Mouse (Mus musculus): ENCODE measurements around the gene Dhodh. TPM values are rescaled to one million over a fixed set of nuclear protein-coding genes. Genes with fewer than 3 reads are reported as not detected.

Dhodh gene
- polyA plus RNA-seq, 1 experiment from 2014 or later = 33.7 TPM

DNA sequence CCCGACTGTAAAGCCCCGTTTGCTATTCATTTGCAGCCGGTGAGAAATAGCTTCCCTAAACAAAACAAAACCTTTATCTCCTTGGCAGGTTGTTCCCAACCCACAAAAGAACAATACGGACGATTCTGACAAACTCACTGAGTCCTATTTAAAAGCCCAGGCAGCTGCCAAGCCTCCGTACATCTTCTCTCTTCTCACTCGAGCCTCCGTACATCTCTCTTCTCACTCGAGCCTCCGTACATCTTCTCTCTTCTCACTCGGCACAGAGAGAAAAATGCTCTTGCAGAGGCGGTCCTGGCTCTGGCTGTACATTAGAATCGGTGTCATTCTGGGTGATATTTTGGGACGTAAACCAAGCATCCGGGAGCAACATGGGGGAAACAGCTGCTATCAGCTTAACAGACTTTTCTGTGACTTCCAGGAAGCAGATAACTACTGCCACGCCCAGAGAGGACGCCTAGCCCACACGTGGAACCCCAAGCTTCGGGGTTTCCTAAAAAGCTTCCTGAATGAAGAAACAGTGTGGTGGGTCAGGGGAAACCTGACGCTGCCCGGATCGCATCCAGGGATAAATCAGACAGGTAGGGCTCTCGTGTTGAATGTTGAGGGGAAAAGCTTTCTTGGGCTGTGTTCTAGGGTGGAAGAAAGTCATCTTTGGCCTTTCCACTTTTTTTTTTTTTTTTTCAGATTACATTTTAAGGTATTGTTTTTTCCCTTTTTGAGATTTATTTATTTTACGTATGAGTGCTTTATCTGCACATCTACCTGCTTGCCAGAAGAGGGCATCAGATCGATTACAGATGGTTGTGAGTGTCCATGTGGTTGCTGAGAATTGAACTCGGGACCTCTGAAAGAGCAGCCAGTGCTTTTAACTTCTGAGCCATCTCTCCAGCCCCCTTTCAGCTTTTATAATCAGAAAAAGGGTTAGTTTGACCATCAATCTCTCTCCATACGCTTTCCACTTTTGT, 6.1 kb upstream of the Dhodh start, which contains the start of gene Pkd1l3:
Pkd1l3 (plus strand) TSS at position 275 of the 968 bp plus-strand sequence.
- peak within 1 kb of the TSS; percentile 14; the same call in 1 of the 2 replicates for H3K4me2 ChIP-seq
- 65% methylated on average over 27 of the region's 27 CpGs for WGBS
- no peak within 1 kb of the TSS for H3K27ac ChIP-seq
- H3K27me3 ChIP-seq = peaks cover 3% of the 10 kb centered on the region; the same call in 1 of the 2 replicates
- H3K4me1 ChIP-seq = no peaks in the 10 kb centered on the region; the same call in 1 of the 2 replicates
- H3K4me3 ChIP-seq = no peak within 1 kb of the TSS
- no peaks in the 10 kb centered on the region for H3K36me3 ChIP-seq (ENCODE audit: poor library complexity, severe bottlenecking)
- H3K9ac ChIP-seq = no peak within 1 kb of the TSS
- no peak for ATAC-seq
- no peaks in the 10 kb centered on the region for H3K9me3 ChIP-seq (replicated peaks)

DNA sequence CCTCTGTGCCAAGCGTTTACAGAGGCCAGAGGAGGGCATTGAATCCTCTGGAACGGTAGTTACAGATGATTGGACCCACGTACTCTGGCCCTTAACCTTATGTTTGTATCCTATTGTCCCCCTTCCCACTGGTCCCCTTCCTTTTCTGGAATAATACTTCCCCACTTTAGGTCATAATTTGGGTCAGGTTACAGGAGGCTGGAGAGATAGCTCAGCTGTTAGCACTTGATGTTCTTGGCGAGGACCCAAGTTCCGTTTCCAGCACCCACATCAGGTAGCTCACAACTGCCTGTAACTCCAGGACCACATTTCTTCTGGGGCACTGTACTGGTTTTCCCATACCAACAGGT, 655 bp upstream of the Dhodh start:
- WGBS = 22% methylated on average over 5 of the region's 5 CpGs
- peaks cover 3% of the 10 kb centered on the region; the same call in 1 of the 2 replicates for H3K27me3 ChIP-seq
- peak overlapping the region; percentile 81 for H3K4me2 ChIP-seq
- no peak for ATAC-seq
- peak overlapping the region; percentile 86 for H3K9ac ChIP-seq
- H3K27ac ChIP-seq = peak overlapping the region; percentile 98
- peaks cover 14% of the 10 kb centered on the region for H3K4me1 ChIP-seq
- H3K9me3 ChIP-seq (replicated peaks) = no peaks in the 10 kb centered on the region
- H3K36me3 ChIP-seq (ENCODE audit: poor library complexity, severe bottlenecking) = peaks cover 9% of the 10 kb centered on the region
- peak overlapping the region; percentile 60 for H3K4me3 ChIP-seq

DNA sequence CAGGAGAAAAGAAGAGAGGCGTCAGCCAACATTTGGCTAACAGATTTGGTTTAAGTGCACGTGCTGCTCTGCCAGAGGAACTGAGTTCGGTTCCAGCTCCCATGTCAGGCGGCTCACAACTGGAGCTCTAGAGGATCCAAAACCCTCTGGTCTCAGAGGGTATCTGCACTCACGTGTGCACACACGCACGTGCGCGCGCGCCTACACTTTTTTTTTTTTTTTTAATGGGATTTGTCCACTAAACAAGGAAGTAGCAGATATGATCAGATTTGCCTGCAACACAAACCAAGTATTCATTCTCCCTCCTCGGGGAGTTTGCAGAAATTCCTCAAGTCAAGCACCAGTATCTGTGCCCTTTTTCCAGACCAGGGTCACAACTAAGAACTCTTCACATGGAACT, 823 bp downstream of the Dhodh start:
- Histone ChIP-seq H3K4me1 (peaks cover 14% of the 10 kb centered on the region), H3K9me3 (replicated peaks) (no peaks in the 10 kb centered on the region), H3K27me3 (peaks cover 3% of the 10 kb centered on the region; the same call in 1 of the 2 replicates), H3K4me2 (peak overlapping the region; percentile 81), H3K4me3 (peak overlapping the region; percentile 60), H3K9ac (peak overlapping the region; percentile 86), H3K36me3 (ENCODE audit: poor library complexity, severe bottlenecking) (peaks cover 24% of the 10 kb centered on the region), H3K27ac (peak overlapping the region; percentile 98; the same call in 1 of the 2 replicates)
- 11% methylated on average over 12 of the region's 12 CpGs for WGBS
- no peak for ATAC-seq

- Histone ChIP-seq H3K27ac (no peak overlapping the region), H3K9me3 (replicated peaks) (no peaks in the 10 kb centered on the region), H3K9ac (no peak overlapping the region), H3K27me3 (peaks cover 3% of the 10 kb centered on the region; the same call in 1 of the 2 replicates), H3K4me2 (no peak overlapping the region), H3K4me3 (no peak overlapping the region), H3K4me1 (peaks cover 14% of the 10 kb centered on the region), H3K36me3 (ENCODE audit: poor library complexity, severe bottlenecking) (peaks cover 32% of the 10 kb centered on the region)
- 87% methylated on average over 2 of the region's 2 CpGs for WGBS
- ATAC-seq = no peak
Measured at GRCm38 (mm10) chr8:109606725-109607124, 1.7 kb downstream of the Dhodh start.

GRCm38 (mm10) chr8:109595854-109596253, 12.6 kb downstream of the Dhodh start:
- no peak overlapping the region for H3K9ac ChIP-seq
- no peak overlapping the region for H3K4me2 ChIP-seq
- no peak overlapping the region for H3K27ac ChIP-seq
- no peaks in the 10 kb centered on the region for H3K4me1 ChIP-seq
- no peak overlapping the region for H3K4me3 ChIP-seq
- H3K27me3 ChIP-seq = no peaks in the 10 kb centered on the region
- H3K36me3 ChIP-seq (ENCODE audit: poor library complexity, severe bottlenecking) = peaks cover 55% of the 10 kb centered on the region
- no peaks in the 10 kb centered on the region for H3K9me3 ChIP-seq (replicated peaks)
- 48% methylated on average over 8 of the region's 8 CpGs for WGBS
- peak; percentile 27; the same call in 1 of the 2 replicates for ATAC-seq

DNA sequence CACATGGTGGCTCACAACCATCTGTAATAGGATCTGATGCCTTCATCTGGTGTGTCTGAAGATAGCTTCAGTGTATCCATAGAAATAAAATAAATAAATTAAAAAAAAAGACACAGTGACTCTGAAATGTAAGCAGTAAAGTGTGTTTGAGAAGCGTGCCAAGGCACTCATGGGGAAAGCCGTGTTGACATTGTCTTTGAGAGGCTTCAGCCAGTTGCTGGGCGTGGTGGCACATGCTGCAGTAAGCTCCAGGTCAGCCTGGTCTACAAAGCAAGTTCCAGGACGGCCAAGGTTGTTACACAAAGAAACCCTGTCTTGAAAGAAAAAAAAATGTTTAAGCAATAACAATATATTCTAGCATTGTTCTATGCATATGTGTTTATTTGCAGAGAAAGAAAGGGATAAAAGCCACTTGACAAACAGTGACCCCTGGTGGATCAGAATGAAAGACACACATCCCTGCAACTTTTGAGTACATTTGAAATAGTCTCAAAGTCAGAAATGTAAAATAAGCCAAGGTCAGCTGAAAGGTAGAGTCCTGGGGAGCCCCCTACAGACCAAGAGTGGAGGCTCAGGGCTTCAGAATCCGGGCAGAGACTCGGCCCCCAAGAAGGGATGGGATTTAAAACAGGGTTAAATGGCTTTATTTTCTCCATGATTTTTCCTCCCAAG, 15.2 kb downstream of the Dhodh start:
- H3K27me3 ChIP-seq = no peaks in the 10 kb centered on the region
- ATAC-seq = no peak

GRCm38 (mm10) chr8:109592164-109592563, 16.3 kb downstream of the Dhodh start:
- H3K27me3 ChIP-seq = no peaks in the 10 kb centered on the region
- H3K27ac ChIP-seq = no peak overlapping the region
- no peak overlapping the region for H3K4me2 ChIP-seq
- no peaks in the 10 kb centered on the region for H3K4me1 ChIP-seq
- H3K9ac ChIP-seq = no peak overlapping the region
- WGBS = 91% methylated on average over 5 of the region's 5 CpGs
- ATAC-seq = no peak
- no peaks in the 10 kb centered on the region for H3K9me3 ChIP-seq (replicated peaks)
- H3K36me3 ChIP-seq (ENCODE audit: poor library complexity, severe bottlenecking) = peaks cover 38% of the 10 kb centered on the region
- H3K4me3 ChIP-seq = no peak overlapping the region

More for the DNA sequence above, 15.2 kb downstream of the Dhodh start:
- Histone ChIP-seq H3K36me3 (ENCODE audit: poor library complexity, severe bottlenecking) (peaks cover 39% of the 10 kb centered on the region), H3K4me2 (no peak overlapping the region), H3K27ac (no peak overlapping the region), H3K9ac (no peak overlapping the region), H3K9me3 (replicated peaks) (no peaks in the 10 kb centered on the region), H3K4me1 (no peaks in the 10 kb centered on the region), H3K4me3 (no peak overlapping the region)
- WGBS = 82% methylated on average over 6 of the region's 6 CpGs

DNA sequence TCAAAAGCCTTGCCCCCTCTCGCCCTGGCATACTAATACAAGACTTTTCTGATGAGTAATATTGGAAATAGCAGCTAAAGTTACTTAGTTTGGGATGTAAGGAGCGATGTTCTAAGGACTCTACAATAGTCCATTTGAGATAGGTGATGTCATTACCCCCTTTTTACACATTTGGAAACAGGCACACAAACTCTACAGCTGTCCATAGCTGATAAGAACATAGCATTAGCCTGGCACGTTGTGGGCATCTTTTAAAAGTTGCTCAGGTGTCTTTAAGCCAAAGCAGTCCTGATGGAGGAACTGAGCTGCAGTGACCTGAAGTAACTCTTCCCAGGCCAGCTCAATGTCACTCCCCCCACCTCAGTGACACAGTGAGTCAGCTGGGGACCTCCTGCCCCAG, 17.1 kb downstream of the Dhodh start:
- H3K27ac ChIP-seq = no peak overlapping the region
- no peaks in the 10 kb centered on the region for H3K4me1 ChIP-seq
- H3K36me3 ChIP-seq (ENCODE audit: poor library complexity, severe bottlenecking) = peaks cover 33% of the 10 kb centered on the region
- H3K9me3 ChIP-seq (replicated peaks) = no peaks in the 10 kb centered on the region
- no peak for ATAC-seq
- no peaks in the 10 kb centered on the region for H3K27me3 ChIP-seq
- WGBS = 89% methylated on average over 3 of the region's 3 CpGs
- no peak overlapping the region for H3K4me2 ChIP-seq
- no peak overlapping the region for H3K9ac ChIP-seq
- no peak overlapping the region for H3K4me3 ChIP-seq

- no peak for ATAC-seq
- Histone ChIP-seq H3K4me1 (no peaks in the 10 kb centered on the region), H3K36me3 (ENCODE audit: poor library complexity, severe bottlenecking) (peaks cover 33% of the 10 kb centered on the region), H3K9ac (no peak overlapping the region), H3K27me3 (no peaks in the 10 kb centered on the region), H3K4me2 (no peak overlapping the region), H3K4me3 (no peak overlapping the region), H3K27ac (no peak overlapping the region), H3K9me3 (replicated peaks) (no peaks in the 10 kb centered on the region)
- WGBS = 89% methylated on average over 9 of the region's 9 CpGs
Measured at GRCm38 (mm10) chr8:109590901-109591300, 17.6 kb downstream of the Dhodh start.

DNA sequence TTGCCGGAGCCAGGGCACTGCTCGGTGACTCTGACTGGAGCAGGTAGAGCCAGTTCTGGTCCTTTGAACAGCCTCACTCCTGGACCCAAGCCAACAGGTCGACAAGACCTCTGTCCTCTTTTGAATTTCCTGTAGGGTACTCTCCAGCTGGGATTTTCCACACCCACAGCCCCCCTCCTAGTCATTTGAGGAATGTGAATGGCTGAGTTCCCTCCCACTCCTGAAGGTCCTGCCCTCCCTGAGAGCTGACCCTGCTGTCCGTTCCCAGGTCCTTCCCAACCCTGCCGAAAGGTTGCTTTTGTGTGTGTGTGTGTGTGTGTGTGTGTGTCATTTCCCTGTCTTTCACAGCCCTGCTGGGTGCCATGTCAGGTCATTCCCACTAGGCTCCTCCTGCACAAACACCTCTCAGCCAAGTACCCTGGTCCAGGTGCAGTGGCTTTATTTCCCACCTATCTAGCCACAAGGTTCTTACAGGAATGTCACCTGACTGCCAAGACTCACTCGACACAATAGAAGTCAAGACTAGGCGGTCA, 21.4 kb downstream of the Dhodh start:
- no peak overlapping the region for H3K9ac ChIP-seq
- WGBS = 66% methylated on average over 7 of the region's 7 CpGs
- H3K36me3 ChIP-seq (ENCODE audit: poor library complexity, severe bottlenecking) = peaks cover 5% of the 10 kb centered on the region
- ATAC-seq = no peak
- no peak overlapping the region for H3K27ac ChIP-seq
- H3K4me2 ChIP-seq = no peak overlapping the region
- no peak overlapping the region for H3K4me3 ChIP-seq
- H3K27me3 ChIP-seq = no peaks in the 10 kb centered on the region
- H3K9me3 ChIP-seq (replicated peaks) = peaks cover 3% of the 10 kb centered on the region; the same call in 1 of the 2 replicates
- H3K4me1 ChIP-seq = no peaks in the 10 kb centered on the region

DNA sequence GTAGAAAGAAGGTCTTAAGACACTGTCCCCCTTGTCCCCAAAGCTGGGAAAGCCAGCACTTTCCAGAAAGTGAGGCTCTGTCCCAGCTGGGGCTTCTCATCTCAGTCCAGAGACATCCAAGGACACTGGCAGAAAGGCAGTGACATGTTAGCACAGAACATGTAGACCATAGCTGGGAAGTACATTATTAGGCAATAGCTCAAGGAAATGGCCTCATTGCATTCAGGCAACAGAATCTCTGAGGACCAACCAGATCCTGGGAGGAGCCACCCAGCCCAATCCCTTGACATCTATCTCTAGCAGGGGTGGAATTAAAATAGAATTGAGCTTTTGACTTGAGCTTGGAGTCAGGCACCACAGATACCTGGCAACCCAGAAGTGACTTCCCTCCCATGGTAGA, 22.8 kb downstream of the Dhodh start:
- Histone ChIP-seq H3K27ac (no peak overlapping the region), H3K9me3 (replicated peaks) (peaks cover 3% of the 10 kb centered on the region; the same call in 1 of the 2 replicates), H3K4me1 (no peaks in the 10 kb centered on the region), H3K9ac (no peak overlapping the region), H3K4me2 (no peak overlapping the region), H3K36me3 (ENCODE audit: poor library complexity, severe bottlenecking) (no peaks in the 10 kb centered on the region), H3K27me3 (no peaks in the 10 kb centered on the region), H3K4me3 (no peak overlapping the region)
- ATAC-seq = no peak

DNA sequence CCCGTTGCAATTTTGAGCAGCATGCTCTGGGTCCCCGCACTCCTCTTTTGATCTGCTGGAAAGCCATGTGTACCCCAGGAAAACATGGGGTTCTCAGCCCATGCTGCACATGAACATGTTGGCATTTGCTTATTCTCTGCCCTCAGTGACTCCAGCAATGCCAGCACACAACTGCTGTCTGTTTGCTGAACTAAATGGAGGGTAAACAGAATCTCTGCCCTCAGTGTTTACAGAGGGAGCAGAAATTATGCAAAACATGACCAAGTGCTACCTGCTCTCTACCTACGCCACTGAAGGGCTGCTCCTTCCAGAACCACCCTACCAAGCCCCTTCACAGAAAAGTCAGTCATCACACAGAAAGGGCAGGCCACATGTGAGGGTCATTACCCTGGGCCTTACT, 23.6 kb downstream of the Dhodh start:
- H3K9me3 ChIP-seq (replicated peaks) = peaks cover 3% of the 10 kb centered on the region; the same call in 1 of the 2 replicates
- H3K27ac ChIP-seq = no peak overlapping the region
- no peak overlapping the region for H3K4me2 ChIP-seq
- no peak overlapping the region for H3K9ac ChIP-seq
- no peaks in the 10 kb centered on the region for H3K36me3 ChIP-seq (ENCODE audit: poor library complexity, severe bottlenecking)
- 92% methylated on average over 3 of the region's 3 CpGs for WGBS
- H3K4me3 ChIP-seq = no peak overlapping the region
- ATAC-seq = no peak
- no peaks in the 10 kb centered on the region for H3K27me3 ChIP-seq
- no peaks in the 10 kb centered on the region for H3K4me1 ChIP-seq
